Mouse (Mus musculus): ENCODE data around the gene Fam131b. TPM values are rescaled to one million over a fixed set of nuclear protein-coding genes. Genes with fewer than 3 reads are reported as not detected.

Gene Fam131b
- total RNA-seq, 2 experiments from 2014 or later: 0.21 to 0.30 TPM

Other genes with a start within 250 kb of the Fam131b start
- gene Tas2r139, start 183.7 kb downstream of the Fam131b start, total RNA-seq (2021): not detected
- not detected for gene Tas2r144, start 109.3 kb downstream of the Fam131b start, total RNA-seq (2021)
- 10 to 100 TPM; 45.4 to 57.2 TPM for gene Gstk1, start 78.7 kb downstream of the Fam131b start, total RNA-seq (2021)
- under 1 TPM; 0.19 to 0.27 TPM for gene Tmem139, start 62.7 kb downstream of the Fam131b start, total RNA-seq (2021)
- 1 to 10 TPM; 3.7 to 4.1 TPM for gene Casp2, start 59.7 kb downstream of the Fam131b start, total RNA-seq (2021)
- gene Clcn1, start 38.0 kb downstream of the Fam131b start, total RNA-seq (2021): 100 to 1,000 TPM; 153 TPM
- gene Zyx, start 25.0 kb upstream of the Fam131b start, total RNA-seq (2021): 10 to 100 TPM; 20.2 to 25.5 TPM
- under 1 TPM; 0.07 to 0.23 TPM for gene Epha1, start 48.6 kb upstream of the Fam131b start, total RNA-seq (2021)
- not detected for gene Tas2r143, start 75.6 kb upstream of the Fam131b start, total RNA-seq (2021)
- gene Tas2r135, start 80.8 kb upstream of the Fam131b start, total RNA-seq (2021): not detected
- gene Tas2r126, start 109.9 kb upstream of the Fam131b start, total RNA-seq (2021): not detected
- gene Olfr458, start 140.6 kb upstream of the Fam131b start, total RNA-seq (2021): not detected
- not detected for gene Olfr457, start 151.7 kb upstream of the Fam131b start, total RNA-seq (2021)
- not detected for gene Olfr456, start 162.6 kb upstream of the Fam131b start, total RNA-seq (2021)
- not detected for gene Olfr455, start 222.9 kb upstream of the Fam131b start, total RNA-seq (2021)